Mouse (Mus musculus) ES-Bruce4 (cell line): Measurements from ENCODE around the gene Emb. TPM values are rescaled to one million over a fixed set of nuclear protein-coding genes. Genes with fewer than 3 reads are reported as not detected.

Source experiments
- H3K27ac ChIP-seq: 2 replicates; pipeline ENCODE4 v1.5.1; 2012; ENCODE audit warnings: low read length, inconsistent platforms; ENCODE audit not compliant: insufficient read depth
- H3K27me3 ChIP-seq: 2 replicates; pipeline ENCODE4 v1.6.1; 2012; ENCODE audit warnings: mild to moderate bottlenecking, low read length, inconsistent platforms; ENCODE audit not compliant: control insufficient read depth, poor library complexity, insufficient read depth, severe bottlenecking
- H3K36me3 ChIP-seq: 2 replicates; pipeline ENCODE4 v1.6.1; 2012; ENCODE audit warnings: inconsistent platforms, mild to moderate bottlenecking, low read length, moderate library complexity; ENCODE audit not compliant: control insufficient read depth, poor library complexity, insufficient read depth, severe bottlenecking
- H3K4me1 ChIP-seq: one replicate; pipeline ENCODE4 v1.8.1; 2011; ENCODE audit warnings: low read length; ENCODE audit not compliant: control insufficient read depth, insufficient read depth
- H3K4me3 ChIP-seq: 2 replicates; pipeline ENCODE4 v1.5.1; 2011; ENCODE audit warnings: low read depth, mild to moderate bottlenecking, low read length
- H3K9ac ChIP-seq: 2 replicates; pipeline ENCODE4 v1.6.1; 2012; ENCODE audit warnings: low read depth, mild to moderate bottlenecking, inconsistent platforms; ENCODE audit not compliant: poor library complexity, severe bottlenecking
- H3K9me3 ChIP-seq: replicated peaks from 2 replicates; pipeline ENCODE4 v1.6.1; 2012; ENCODE audit warnings: mild to moderate bottlenecking, low read length, inconsistent platforms; ENCODE audit not compliant: control insufficient read depth, poor library complexity, insufficient read depth, severe bottlenecking
- CTCF ChIP-seq: IDR thresholded peaks from one replicate; pipeline ENCODE4 v1.8.1; 2011; ENCODE audit warnings: low read depth, low read length
- EP300 ChIP-seq: IDR thresholded peaks from 2 replicates; pipeline ENCODE4 v1.6.1; 2011; ENCODE audit warnings: low read depth, low read length; ENCODE audit not compliant: insufficient read depth
- POLR2A ChIP-seq: IDR thresholded peaks from one replicate; pipeline ENCODE4 v1.8.1; 2011; ENCODE audit warnings: low read length; ENCODE audit not compliant: insufficient read depth
- polyA plus RNA-seq: library from polyadenylated mRNA; stranded (reverse); fragments of >200 nt; gene quantifications from 2 replicates; pipeline ENCODE4 v1.2.4, GENCODE M21; 2011; ENCODE audit warnings: low read depth; ENCODE audit not compliant: missing spikeins, insufficient read depth, insufficient read length

Emb gene
- polyA plus RNA-seq, 1 experiment: 135 TPM

DNA sequence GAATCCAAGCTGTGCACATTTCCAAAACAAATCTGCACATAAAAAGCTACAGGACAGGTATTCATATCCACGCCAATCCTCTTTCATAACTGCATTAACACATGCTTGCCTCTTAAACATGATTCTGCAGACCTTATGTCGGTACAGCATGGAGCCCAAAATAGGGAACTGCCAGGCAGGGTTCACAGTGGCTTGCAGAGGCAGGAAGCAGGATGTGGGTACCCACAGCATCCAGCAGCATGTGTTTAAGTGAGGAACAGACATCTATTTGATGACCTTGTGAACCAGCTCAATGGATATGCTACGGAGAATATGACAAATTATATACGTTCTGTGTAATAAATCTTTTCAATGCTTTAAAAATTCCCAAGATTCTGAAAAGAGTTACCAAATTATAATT, 75.7 kb downstream of the Emb start:
- Histone ChIP-seq H3K27ac (no peak overlapping the region), H3K36me3 (no peaks in the 10 kb centered on the region), H3K4me1 (no peaks in the 10 kb centered on the region), H3K4me3 (no peak overlapping the region), H3K9me3 (no peaks in the 10 kb centered on the region), H3K27me3 (no peaks in the 10 kb centered on the region), H3K9ac (no peak overlapping the region)
- TF ChIP-seq POLR2A: no peak
- no peak for TF ChIP-seq CTCF
- TF ChIP-seq EP300: no peak

DNA sequence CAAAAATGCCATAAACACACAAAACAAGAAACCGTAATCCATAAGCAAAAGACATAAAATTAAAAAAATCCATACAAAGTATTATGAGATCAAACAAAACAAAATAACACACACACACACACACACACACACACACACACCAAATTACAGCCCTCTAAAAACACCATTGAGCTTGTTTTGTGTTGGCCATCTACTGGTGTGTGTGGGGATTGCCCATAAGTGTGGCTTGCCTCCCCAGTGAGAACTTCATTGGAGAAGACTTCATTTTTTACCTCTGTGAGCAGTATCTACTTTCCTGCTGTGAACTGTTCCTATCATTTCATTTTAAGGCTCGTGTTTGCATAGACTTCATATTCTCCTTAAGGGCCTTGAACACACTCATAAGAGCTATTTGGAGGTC, 78.6 kb downstream of the Emb start:
- TF ChIP-seq POLR2A: no peak
- no peak for TF ChIP-seq CTCF
- no peak for TF ChIP-seq EP300
- H3K9me3 ChIP-seq: no peaks in the 10 kb centered on the region
- no peaks in the 10 kb centered on the region; the same call in 1 of the 2 replicates for H3K27me3 ChIP-seq
- H3K9ac ChIP-seq: no peak overlapping the region
- no peak overlapping the region for H3K4me3 ChIP-seq
- peaks cover 1% of the 10 kb centered on the region for H3K4me1 ChIP-seq
- no peak overlapping the region for H3K27ac ChIP-seq
- no peaks in the 10 kb centered on the region for H3K36me3 ChIP-seq

DNA sequence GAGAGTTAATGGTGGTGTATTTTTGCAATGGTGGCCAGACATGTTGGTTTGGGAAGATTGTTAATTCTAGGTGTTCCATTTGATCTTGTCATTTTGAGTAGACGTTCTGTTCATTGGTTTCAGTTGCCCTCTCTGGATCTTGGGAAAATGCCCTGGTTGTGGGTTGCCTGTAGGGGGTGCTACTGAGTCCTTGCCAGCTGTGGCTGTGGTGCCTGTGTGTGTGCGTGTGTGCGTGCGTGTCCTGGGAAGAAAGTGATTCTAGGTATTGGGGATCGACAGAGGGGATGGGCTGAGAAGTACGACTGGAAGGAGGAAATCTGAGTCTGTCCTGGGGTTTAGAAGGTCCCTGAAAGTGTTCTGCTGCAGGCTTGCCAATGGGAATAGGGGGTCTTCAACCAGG, 79.1 kb downstream of the Emb start:
- Histone ChIP-seq H3K27ac (no peak overlapping the region), H3K27me3 (no peaks in the 10 kb centered on the region; the same call in 1 of the 2 replicates), H3K9ac (no peak overlapping the region), H3K36me3 (no peaks in the 10 kb centered on the region), H3K9me3 (no peaks in the 10 kb centered on the region), H3K4me1 (peaks cover 1% of the 10 kb centered on the region), H3K4me3 (no peak overlapping the region)
- no peak for TF ChIP-seq EP300
- no peak for TF ChIP-seq POLR2A
- peak; percentile 69 for TF ChIP-seq CTCF

DNA sequence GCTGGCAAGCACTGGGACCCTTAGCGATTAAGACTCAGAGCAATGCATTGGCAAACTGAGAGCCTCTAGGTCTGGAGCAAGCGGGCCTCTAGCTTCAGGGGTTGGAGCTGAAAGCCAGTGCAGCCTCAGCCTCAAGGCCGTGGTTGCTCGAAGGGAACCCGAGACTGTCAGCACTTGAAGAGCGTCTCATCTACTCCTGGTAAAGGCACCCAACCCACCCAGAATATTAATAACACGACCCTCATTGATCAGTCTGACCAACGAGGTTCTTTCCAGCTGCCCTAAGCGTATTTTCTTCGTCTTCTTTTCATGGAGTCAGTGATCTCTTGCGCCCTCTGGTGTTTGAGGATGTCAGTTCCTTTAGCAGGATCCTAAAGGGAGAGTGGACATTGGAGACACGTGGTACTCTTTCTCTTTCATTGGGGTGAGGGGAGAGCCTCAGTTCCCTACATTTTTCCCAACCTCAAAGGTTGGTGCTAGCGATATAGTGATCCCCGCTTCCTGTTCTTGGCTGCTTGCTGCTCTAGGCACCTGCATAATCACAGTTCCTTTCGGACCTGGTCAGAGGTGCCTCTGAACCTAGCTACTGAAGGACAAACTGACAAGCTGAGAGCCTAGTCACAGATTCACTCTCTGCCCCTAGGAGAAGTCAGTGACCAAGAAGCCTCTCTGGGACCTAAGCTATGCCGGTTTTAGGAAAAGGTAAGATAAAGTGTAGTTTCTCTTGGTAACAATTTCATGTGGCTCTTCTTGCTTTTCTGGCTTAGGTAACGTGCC, 81.3 kb downstream of the Emb start:
- H3K9ac ChIP-seq: peak overlapping the region; percentile 45; the same call in 1 of the 2 replicates
- no peaks in the 10 kb centered on the region; the same call in 1 of the 2 replicates for H3K9me3 ChIP-seq
- TF ChIP-seq EP300 (no peak), CTCF (no peak), POLR2A (no peak)
- peaks cover 1% of the 10 kb centered on the region for H3K4me1 ChIP-seq
- H3K36me3 ChIP-seq: no peaks in the 10 kb centered on the region
- no peak overlapping the region; the same call in 1 of the 2 replicates for H3K4me3 ChIP-seq
- no peak overlapping the region for H3K27ac ChIP-seq
- H3K27me3 ChIP-seq: no peaks in the 10 kb centered on the region; the same call in 1 of the 2 replicates

DNA sequence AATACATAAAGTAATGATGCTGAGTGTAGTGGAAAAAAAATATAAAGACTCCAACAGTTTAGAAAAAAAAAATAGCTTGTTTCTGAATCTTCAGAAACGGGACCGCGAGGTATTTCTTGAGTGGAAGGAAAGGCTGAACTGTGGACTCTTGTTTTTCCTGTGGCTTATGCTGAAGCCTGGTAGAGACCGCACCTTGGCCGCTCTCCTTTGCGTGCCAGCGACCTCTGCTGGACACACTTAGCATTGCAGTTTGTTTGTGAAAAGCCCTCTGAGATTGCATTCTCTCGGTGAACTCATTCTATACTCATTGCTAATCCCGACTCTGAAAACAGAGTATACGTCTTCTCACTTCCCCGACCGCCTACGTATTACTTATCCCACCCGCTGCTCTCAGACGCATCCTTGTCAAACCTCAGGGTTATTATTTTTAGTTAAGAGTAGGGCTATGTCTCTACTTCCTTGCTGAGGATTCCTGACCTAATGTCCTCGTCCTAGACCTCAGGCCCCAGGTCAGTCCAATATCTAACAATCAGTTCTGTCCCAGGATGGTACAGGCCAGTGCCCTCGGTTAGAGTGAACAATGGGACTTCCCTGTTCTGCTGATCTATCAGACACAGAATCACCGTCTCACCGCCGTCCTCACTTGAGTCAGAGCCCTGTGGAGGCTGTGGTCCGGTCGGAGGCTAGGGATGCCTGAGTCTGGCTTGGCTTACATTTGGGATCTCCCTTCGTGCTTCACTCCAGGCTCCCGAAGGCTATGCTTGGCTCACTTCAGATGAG, 103.3 kb downstream of the Emb start:
- no peaks in the 10 kb centered on the region for H3K36me3 ChIP-seq
- no peak for TF ChIP-seq EP300
- peak; percentile 94 for TF ChIP-seq CTCF
- TF ChIP-seq POLR2A: no peak

More for the DNA sequence above, 103.3 kb downstream of the Emb start:
- Histone ChIP-seq H3K4me1 (no peaks in the 10 kb centered on the region), H3K27me3 (no peaks in the 10 kb centered on the region), H3K27ac (no peak overlapping the region), H3K4me3 (no peak overlapping the region), H3K9me3 (no peaks in the 10 kb centered on the region), H3K9ac (no peak overlapping the region)

Other genes with a start within 250 kb of the Emb start
- 1.3 and 1.5 TPM in 2 replicates for gene Parp8, start 183.0 kb upstream of the Emb start, polyA plus RNA-seq
- gene Gm17509, start 12.5 kb downstream of the Emb start, polyA plus RNA-seq: 0.27 and 0.58 TPM in 2 replicates